Mouse (Mus musculus) G1E (cell line): ENCODE measurements around the gene Tox4. TPM values are rescaled to one million over a fixed set of nuclear protein-coding genes. Genes with fewer than 3 reads are reported as not detected.
A peak's percentile ranks its signal among the peaks of the same experiment; 100 is the strongest.

Experiments
- ATAC-seq: 2 replicates; pipeline ENCODE4 v1.8.0; 2016; ENCODE audit warnings: mild to moderate bottlenecking; ENCODE audit not compliant: insufficient number of reproducible peaks, poor library complexity, low FRiP score, severe bottlenecking; ENCODE audit errors: extremely low read depth
- DNase-seq: peaks from one replicate; pipeline ENCODE4 v3.0.0; 2012; ENCODE audit warnings: low spot score
- H3K27me3 ChIP-seq: 2 replicates; pipeline ENCODE4 v1.6.1; 2012; ENCODE audit warnings: mild to moderate bottlenecking, low read length, inconsistent platforms; ENCODE audit not compliant: insufficient read depth
- H3K36me3 ChIP-seq: replicated peaks from 2 replicates; pipeline ENCODE3; 2012; ENCODE audit warnings: mild to moderate bottlenecking, inconsistent platforms
- H3K4me1 ChIP-seq: 2 replicates; pipeline ENCODE4 v1.6.1; 2012; ENCODE audit warnings: low read depth, low read length, inconsistent platforms, mixed read lengths; ENCODE audit not compliant: insufficient read depth
- H3K4me3 ChIP-seq: 2 replicates; pipeline ENCODE4 v1.5.1; 2012; ENCODE audit warnings: low read depth, mild to moderate bottlenecking, inconsistent platforms, low read length, moderate library complexity, mixed read lengths
- H3K9me3 ChIP-seq: replicated peaks from 2 replicates; pipeline ENCODE4 v1.6.1; 2012; ENCODE audit warnings: inconsistent platforms
- CTCF ChIP-seq: IDR thresholded peaks from 2 replicates; pipeline ENCODE4 v1.5.1; 2012; ENCODE audit warnings: low read depth, low read length, inconsistent platforms, mixed read lengths
- GATA1 ChIP-seq: IDR thresholded peaks from 2 replicates; pipeline ENCODE4 v1.6.1; 2012; ENCODE audit warnings: borderline replicate concordance, low read length, inconsistent platforms, mixed read lengths
- GATA2 ChIP-seq: IDR thresholded peaks from 2 replicates; pipeline ENCODE4 v1.6.1; 2012; ENCODE audit warnings: low read depth, low read length, inconsistent platforms, borderline replicate concordance
- POLR2AphosphoS5 ChIP-seq: IDR thresholded peaks from 2 replicates; pipeline ENCODE4 v1.6.1; 2012; ENCODE audit warnings: low read depth, low read length, inconsistent platforms; ENCODE audit not compliant: insufficient replicate concordance
- TAL1 ChIP-seq: conservative IDR thresholded peaks from 2 replicates; pipeline ENCODE4 v1.6.1; 2012; ENCODE audit warnings: low read depth, low read length, inconsistent platforms, mixed read lengths
- polyA plus RNA-seq: library from polyadenylated mRNA; stranded (reverse); fragments of >175 nt; gene quantifications from 2 replicates; pipeline ENCODE4 v1.2.3, GENCODE M21; 2012
- total RNA-seq, 2 experiments: library from RNA; stranded (forward) in 1 of 2; stranded (reverse) in 1 of 2; fragments of 200-1000 nt in 1 of 2; fragments of >200 nt in 1 of 2; fragmentation: Nextera tagmentation in 1 of 2; gene quantifications; 2 replicates each; pipeline ENCODE4 v1.2.3; 2014 to 2017

Gene Tox4
- total and polyA plus RNA-seq, 3 experiments = 37.2 to 49.2 (median 42.9) TPM

DNA sequence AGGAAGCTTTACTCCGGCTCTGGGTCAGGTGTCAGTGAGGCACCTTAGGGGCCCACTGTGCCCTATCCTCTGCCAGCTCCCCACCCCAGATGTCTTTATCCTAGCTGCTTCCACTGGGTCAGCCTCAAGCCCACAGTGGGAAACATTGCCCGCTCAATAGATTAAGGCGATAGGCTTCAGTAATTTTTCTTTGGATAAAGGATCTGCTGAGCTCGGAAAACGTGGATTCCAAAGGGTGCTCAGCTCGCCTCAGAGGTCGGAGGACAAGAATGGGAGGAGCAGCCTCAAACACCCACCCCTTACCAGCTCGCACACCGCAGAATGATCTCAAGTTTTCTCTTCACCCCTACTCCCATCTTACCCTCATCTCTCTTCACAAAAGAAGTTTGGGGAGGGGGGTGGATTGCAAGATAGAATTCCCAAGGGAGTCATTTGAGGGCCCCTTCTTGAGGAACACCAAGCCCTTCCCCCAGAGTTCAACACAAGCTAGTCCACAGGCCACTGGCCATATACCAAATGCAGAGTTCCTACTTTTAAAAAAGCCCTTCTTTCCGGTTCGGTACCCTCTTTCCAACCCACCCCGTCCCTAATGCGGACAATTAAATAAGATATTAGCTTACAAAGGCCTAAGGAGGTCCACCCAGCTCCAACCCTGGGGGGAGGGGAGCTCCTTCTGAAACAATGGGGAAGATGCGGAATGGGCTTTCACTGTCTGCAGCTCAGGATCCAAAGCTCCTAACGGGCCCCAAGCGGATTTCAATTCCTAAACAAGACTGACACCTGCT, 37.7 kb downstream of the Tox4 start:
- Histone ChIP-seq H3K36me3 (peaks cover 28% of the 10 kb centered on the region), H3K9me3 (no peaks in the 10 kb centered on the region; the same call in 1 of the 2 replicates), H3K4me3 (peak overlapping the region; percentile 74), H3K27me3 (peaks cover 49% of the 10 kb centered on the region), H3K4me1 (peaks cover 29% of the 10 kb centered on the region)
- TF ChIP-seq GATA2 = no peak
- no peak for TF ChIP-seq GATA1
- TF ChIP-seq TAL1 = no peak
- TF ChIP-seq POLR2AphosphoS5 = no peak
- TF ChIP-seq CTCF = no peak
- DNase-seq = no peak
- no peak for ATAC-seq

DNA sequence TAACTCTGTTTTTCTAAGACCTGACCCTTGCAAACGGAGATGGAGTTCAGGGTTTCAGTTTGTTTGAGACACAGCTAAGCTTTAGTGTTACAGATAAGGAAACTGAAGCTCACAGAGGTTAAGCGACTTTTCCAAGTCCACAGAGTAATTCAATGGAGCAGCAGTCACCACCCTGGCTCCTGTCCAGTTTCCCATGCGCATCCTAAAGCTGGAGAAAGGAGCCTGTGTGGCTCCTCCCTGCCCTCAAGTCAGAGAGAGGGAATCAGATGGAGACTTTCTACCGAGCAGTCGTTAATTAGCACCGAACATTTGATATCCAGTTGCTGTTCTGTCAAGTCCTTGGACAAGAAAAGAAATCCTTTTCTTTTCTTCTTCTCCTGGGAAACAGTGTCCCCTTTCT, 40.4 kb downstream of the Tox4 start:
- no peak for DNase-seq
- H3K27me3 ChIP-seq = peaks cover 53% of the 10 kb centered on the region

DNA sequence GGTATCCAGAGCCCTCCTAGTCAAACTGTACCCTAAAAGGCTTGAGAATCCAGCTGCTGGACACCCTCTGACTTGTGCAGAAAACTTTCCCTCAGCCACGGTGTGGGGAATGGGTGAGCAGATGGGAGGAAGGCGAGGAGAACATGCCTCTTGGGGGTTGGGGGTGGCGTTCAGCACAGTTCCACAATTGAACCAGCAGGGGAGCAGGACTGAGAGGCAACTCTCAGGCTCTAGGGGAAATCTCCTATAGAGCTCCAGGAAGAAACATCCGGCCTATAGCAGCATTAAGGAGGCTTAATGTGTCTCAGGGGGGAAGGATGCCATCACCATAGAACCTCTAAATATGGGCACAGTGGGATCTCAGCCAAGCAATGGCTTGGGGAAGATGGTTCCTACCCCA, 46.9 kb downstream of the Tox4 start:
- Histone ChIP-seq H3K4me1 (no peaks in the 10 kb centered on the region), H3K4me3 (no peak overlapping the region), H3K27me3 (peaks cover 68% of the 10 kb centered on the region), H3K36me3 (no peaks in the 10 kb centered on the region), H3K9me3 (no peaks in the 10 kb centered on the region)
- ATAC-seq = no peak
- no peak for DNase-seq
- TF ChIP-seq TAL1 (no peak), POLR2AphosphoS5 (no peak), CTCF (no peak), GATA1 (no peak), GATA2 (no peak)

More for the DNA sequence above, 40.4 kb downstream of the Tox4 start:
- peaks cover 20% of the 10 kb centered on the region for H3K4me1 ChIP-seq
- H3K36me3 ChIP-seq = peaks cover 6% of the 10 kb centered on the region
- no peak for ATAC-seq
- TF ChIP-seq TAL1 = no peak
- no peak for TF ChIP-seq GATA1
- TF ChIP-seq CTCF = no peak
- no peak for TF ChIP-seq GATA2
- no peak for TF ChIP-seq POLR2AphosphoS5
- H3K4me3 ChIP-seq = no peak overlapping the region
- H3K9me3 ChIP-seq = no peaks in the 10 kb centered on the region; the same call in 1 of the 2 replicates

DNA sequence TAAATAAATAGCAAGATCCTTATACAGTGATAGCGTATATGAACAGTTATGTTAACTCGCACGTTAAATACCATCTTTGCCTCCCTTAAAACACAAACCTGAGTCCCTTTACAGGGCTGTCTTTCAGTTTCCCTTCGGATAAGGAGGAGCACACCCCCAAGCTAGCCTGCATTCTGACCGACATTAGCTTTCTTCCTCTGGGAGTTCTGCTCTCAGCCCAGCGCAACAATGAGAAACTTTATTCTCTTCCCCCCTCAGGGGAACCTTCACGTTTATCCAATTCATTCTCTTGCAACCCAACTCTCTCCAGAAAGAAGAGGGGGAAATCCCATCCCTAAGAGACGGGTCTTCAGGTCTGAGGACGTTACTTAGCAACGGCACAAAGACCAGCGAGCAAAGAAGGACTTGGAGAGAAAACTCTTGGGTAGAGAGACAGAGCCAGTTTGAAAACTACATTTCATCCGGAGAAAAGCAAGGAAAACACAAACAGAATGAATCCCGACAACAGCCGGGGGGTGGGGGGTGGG, 48.5 kb downstream of the Tox4 start:
- TF ChIP-seq POLR2AphosphoS5 = no peak
- TF ChIP-seq TAL1 = no peak
- TF ChIP-seq GATA1 = no peak
- no peak for TF ChIP-seq GATA2
- TF ChIP-seq CTCF = no peak
- no peaks in the 10 kb centered on the region for H3K4me1 ChIP-seq
- H3K4me3 ChIP-seq = no peak overlapping the region

GRCm38 (mm10) chr14:52327910-52328812, 49.2 kb downstream of the Tox4 start, which contains the start of gene Sall2:
Gene Sall2 (minus strand): TSS chr14:52328762.
- no peak for DNase-seq
- Histone ChIP-seq H3K36me3 (no peaks in the 10 kb centered on the region), H3K27me3 (peaks cover 63% of the 10 kb centered on the region), H3K4me3 (no peak within 1 kb of the TSS), H3K4me1 (no peaks in the 10 kb centered on the region), H3K9me3 (no peaks in the 10 kb centered on the region)
- no peak for TF ChIP-seq TAL1
- no peak for TF ChIP-seq POLR2AphosphoS5
- TF ChIP-seq GATA2 = no peak
- no peak for TF ChIP-seq GATA1
- TF ChIP-seq CTCF = no peak
- no peak for ATAC-seq

More for the DNA sequence above, 48.5 kb downstream of the Tox4 start:
- H3K36me3 ChIP-seq = no peaks in the 10 kb centered on the region
- ATAC-seq (no peak), DNase-seq (no peak)
- peaks cover 68% of the 10 kb centered on the region for H3K27me3 ChIP-seq
- no peaks in the 10 kb centered on the region for H3K9me3 ChIP-seq

GRCm38 (mm10) chr14:52331069-52331750, 52.3 kb downstream of the Tox4 start:
- TF ChIP-seq TAL1 = no peak
- no peak for TF ChIP-seq GATA1
- TF ChIP-seq CTCF = no peak
- no peak for TF ChIP-seq GATA2
- no peak for TF ChIP-seq POLR2AphosphoS5
- ATAC-seq (no peak), DNase-seq (no peak)
- Histone ChIP-seq H3K36me3 (no peaks in the 10 kb centered on the region), H3K27me3 (peaks cover 46% of the 10 kb centered on the region), H3K9me3 (no peaks in the 10 kb centered on the region), H3K4me3 (no peak overlapping the region), H3K4me1 (no peaks in the 10 kb centered on the region)
